Mouse (Mus musculus) Patski (cell line): ENCODE data around the gene Phf11a. TPM values are rescaled to one million over a fixed set of nuclear protein-coding genes. Genes with fewer than 3 reads are reported as not detected.
"Not testable (repeated sequence)": the region's sequence is repeated elsewhere in the genome, so short reads cannot be mapped to it uniquely, and the experiment has no call there.

ENCODE experiments used
- ATAC-seq: fragments of 100-300 bp; one replicate; pipeline ENCODE4 v1.8.0; 2021
- CTCF ChIA-PET: fragments of 350-600 bp; sonication (Branson Sonifier 250); formaldehyde crosslinking; loops from one replicate; lab custom pipeline; 2022; ENCODE audit warnings: inconsistent platforms; lab: Charles Lee
- POLR2A ChIA-PET: fragments of 350-600 bp; sonication (Branson Sonifier 250); formaldehyde crosslinking; loops from one replicate; lab custom pipeline; 2022; ENCODE audit warnings: antibody characterized with exemption, inconsistent platforms; lab: Charles Lee
- DNase-seq: peaks from one replicate; pipeline ENCODE4 v3.0.0-alpha.2; 2011; ENCODE audit warnings: low read depth, low spot score
- H3K27me3 ChIP-seq: fragments of 371-371 bp; one replicate; pipeline ENCODE4 v1.5.1; 2021
- CTCF ChIP-seq: fragments of 100-300 bp; IDR thresholded peaks from one replicate; pipeline ENCODE4 v1.5.1; 2021
- in situ Hi-C: fragments of 300-500 bp; cut with MboI; formaldehyde crosslinking; loops from 3 replicates; pipeline ENCODE4 v1.11.1; 2018; ENCODE audit warnings: low pct_unique_long_range_greater_than_20kb, mixed read lengths
- polyA plus RNA-seq: library from polyadenylated mRNA; unstranded; gene quantifications from one replicate; pipeline ENCODE4 v1.2.3, GENCODE M21; 2021

Gene Phf11a
- polyA plus RNA-seq: 0.36 TPM

GRCm38 (mm10) chr14:59297391-59297790, at the start of gene Phf11a:
TSS of gene Phf11a (minus strand) at chr14:59297522.
- ATAC-seq, in situ Hi-C loops, POLR2A ChIA-PET, DNase-seq, CTCF ChIA-PET, H3K27me3 ChIP-seq: not testable (repeated sequence)

GRCm38 (mm10) chr14:59341189-59341588, 43.9 kb upstream of the Phf11a start, which contains the start of gene Phf11b:
TSS of gene Phf11b (minus strand) at chr14:59341351.
- CTCF ChIA-PET, in situ Hi-C loops, POLR2A ChIA-PET, ATAC-seq, H3K27me3 ChIP-seq, DNase-seq: not testable (repeated sequence)

- DNase-seq (no peak), ATAC-seq (no peak)
- in situ Hi-C loops: no loop called here
- no peaks in the 10 kb centered on the region for H3K27me3 ChIP-seq
- no peak for TF ChIP-seq CTCF
- ChIA-PET POLR2A (no interaction called here), CTCF (no interaction called here)
Observed at GRCm38 (mm10) chr14:59339541-59339940, 42.2 kb upstream of the Phf11a start.

- ATAC-seq, H3K27me3 ChIP-seq, in situ Hi-C loops, POLR2A ChIA-PET, CTCF ChIA-PET, DNase-seq: not testable (repeated sequence)
Observed at GRCm38 (mm10) chr14:59336056-59336455, 38.7 kb upstream of the Phf11a start.

- POLR2A ChIA-PET, H3K27me3 ChIP-seq, ATAC-seq, in situ Hi-C loops, CTCF ChIA-PET, DNase-seq: not testable (repeated sequence)
- TF ChIP-seq CTCF: peak; percentile 28
Observed at GRCm38 (mm10) chr14:59330499-59330898, 33.2 kb upstream of the Phf11a start.

- in situ Hi-C loops: loop anchor here (5.0 kb wide), 1 partner anchor 88 kb away; no protein-coding TSS in a partner anchor
- DNase-seq, POLR2A ChIA-PET, ATAC-seq, H3K27me3 ChIP-seq, CTCF ChIA-PET: not testable (repeated sequence)
Observed at GRCm38 (mm10) chr14:59319970-59320369, 22.6 kb upstream of the Phf11a start.

- POLR2A ChIA-PET, H3K27me3 ChIP-seq, DNase-seq, in situ Hi-C loops, CTCF ChIA-PET, ATAC-seq: not testable (repeated sequence)
Observed at GRCm38 (mm10) chr14:59319036-59319435, 21.7 kb upstream of the Phf11a start.

GRCm38 (mm10) chr14:59291769-59292168, 5.6 kb downstream of the Phf11a start:
- in situ Hi-C loops, H3K27me3 ChIP-seq, CTCF ChIA-PET, DNase-seq, POLR2A ChIA-PET, ATAC-seq: not testable (repeated sequence)

- CTCF ChIA-PET, DNase-seq, ATAC-seq, POLR2A ChIA-PET, in situ Hi-C loops, H3K27me3 ChIP-seq: not testable (repeated sequence)
Observed at GRCm38 (mm10) chr14:59274961-59275360, 22.4 kb downstream of the Phf11a start.

- CTCF ChIA-PET: no interaction called here
- no peak for TF ChIP-seq CTCF
- POLR2A ChIA-PET: no interaction called here
- no peaks in the 10 kb centered on the region for H3K27me3 ChIP-seq
- in situ Hi-C loops: no loop called here
- DNase-seq (no peak), ATAC-seq (no peak)
Observed at GRCm38 (mm10) chr14:59260056-59260455, 37.3 kb downstream of the Phf11a start, which contains the start of gene Gm6904. TSS of gene Gm6904 (minus strand) at chr14:59260216.

- ATAC-seq: not testable (repeated sequence)
Observed at GRCm38 (mm10) chr14:59255861-59256260, 41.5 kb downstream of the Phf11a start.

GRCm38 (mm10) chr14:59250350-59250749, 47.0 kb downstream of the Phf11a start:
- in situ Hi-C loops, CTCF ChIA-PET, DNase-seq: not testable (repeated sequence)

More at GRCm38 (mm10) chr14:59255861-59256260, 41.5 kb downstream of the Phf11a start:
- in situ Hi-C loops, DNase-seq, H3K27me3 ChIP-seq, POLR2A ChIA-PET, CTCF ChIA-PET: not testable (repeated sequence)

More at GRCm38 (mm10) chr14:59250350-59250749, 47.0 kb downstream of the Phf11a start:
- ATAC-seq, H3K27me3 ChIP-seq, POLR2A ChIA-PET: not testable (repeated sequence)
- peak; percentile 9 for TF ChIP-seq CTCF
